Mouse (Mus musculus) heart, embryonic 12.5 days (tissue): ENCODE measurements around the gene Olfr535. TPM values are rescaled to one million over a fixed set of nuclear protein-coding genes. Genes with fewer than 3 reads are reported as not detected.

ENCODE experiments used
- polyA plus RNA-seq: library from polyadenylated mRNA; unstranded; fragments of >200 nt; fragmentation: Nextera tagmentation; extraction: Ambion mirVana; gene quantifications from 2 replicates; pipeline ENCODE4 v1.2.1, GENCODE M21; 2016

The Olfr535 gene
- polyA plus RNA-seq, 1 experiment from 2014 or later: not detected

Other genes with a start within 250 kb of the Olfr535 start
- not detected in 2 replicates for gene 5830411N06Rik, start 236.9 kb upstream of the Olfr535 start, polyA plus RNA-seq
- gene Olfr525, start 163.4 kb upstream of the Olfr535 start, polyA plus RNA-seq: not detected in 2 replicates
- not detected in 2 replicates for gene Olfr527, start 150.2 kb upstream of the Olfr535 start, polyA plus RNA-seq
- not detected in 2 replicates for gene Olfr60, start 122.5 kb upstream of the Olfr535 start, polyA plus RNA-seq
- gene Olfr530, start 107.9 kb upstream of the Olfr535 start, polyA plus RNA-seq: not detected in 2 replicates
- not detected in 2 replicates for gene Olfr531, start 81.3 kb upstream of the Olfr535 start, polyA plus RNA-seq
- not detected in 2 replicates for gene Olfr532, start 62.6 kb upstream of the Olfr535 start, polyA plus RNA-seq
- not detected in 2 replicates for gene Olfr533, start 20.8 kb upstream of the Olfr535 start, polyA plus RNA-seq
- not detected in 2 replicates for gene Olfr536, start 23.2 kb downstream of the Olfr535 start, polyA plus RNA-seq
- not detected in 2 replicates for gene Olfr538, start 83.7 kb downstream of the Olfr535 start, polyA plus RNA-seq
- gene Olfr46, start 117.1 kb downstream of the Olfr535 start, polyA plus RNA-seq: 0.03 TPM in 1 of 2 replicates, not detected in the other
- not detected in 2 replicates for gene Olfr61, start 144.8 kb downstream of the Olfr535 start, polyA plus RNA-seq
- not detected in 2 replicates for gene Olfr53, start 162.2 kb downstream of the Olfr535 start, polyA plus RNA-seq
- gene Olfr539, start 175.7 kb downstream of the Olfr535 start, polyA plus RNA-seq: not detected in 2 replicates
- gene Olfr45, start 197.7 kb downstream of the Olfr535 start, polyA plus RNA-seq: not detected in 2 replicates
- not detected in 2 replicates for gene Olfr541, start 213.1 kb downstream of the Olfr535 start, polyA plus RNA-seq